Mouse (Mus musculus): Measurements from ENCODE around the gene Vmn1r2. TPM values are rescaled to one million over a fixed set of nuclear protein-coding genes. Genes with fewer than 3 reads are reported as not detected.

The Vmn1r2 gene
- polyA plus RNA-seq, 1 experiment from 2014 or later, result not detected

Other genes with a start within 250 kb of the Vmn1r2 start
- not detected in 2 replicates for gene Vmn1r3, start 18.0 kb downstream of the Vmn1r2 start, polyA plus RNA-seq (2015; fragmentation: Nextera tagmentation; extraction: Ambion mirVana)

Data from midbrain, embryonic 15.5 days (tissue).